Mouse (Mus musculus) neutrophil, adult 83 days (primary cell): ENCODE results near the gene Ddit4l. TPM values are rescaled to one million over a fixed set of nuclear protein-coding genes. Genes with fewer than 3 reads are reported as not detected.

Source experiments
- total RNA-seq, 2 experiments: library from RNA; stranded (reverse); gene quantifications; one replicate each; pipeline ENCODE4 v1.2.4; 2023

Gene Ddit4l
- not detected for total RNA-seq

GRCm38 (mm10) chr3:137621312-137621711 is at the start of gene Ddit4l:
Gene Ddit4l (plus strand): TSS chr3:137621612.

GRCm38 (mm10) chr3:137671224-137671623 is 49.8 kb downstream of the Ddit4l start, which contains the start of gene Gm21962:
Gene Gm21962 (plus strand): TSS chr3:137671524.

Other genes with a start within 250 kb of the Ddit4l start
- not detected for gene Gm21962, start 49.9 kb downstream of the Ddit4l start, total RNA-seq
- gene H2afz, start 242.9 kb downstream of the Ddit4l start, total RNA-seq: 100 to 1,000 TPM; 569 to 622 TPM
- 10 to 100 TPM; 21.3 to 26.0 TPM for gene Dnajb14, start 246.1 kb downstream of the Ddit4l start, total RNA-seq